Mouse (Mus musculus) myocyte (in vitro differentiated cells): ENCODE measurements at regions not wholly inside any gene's neighbourhood (a gene's known extent, or its start where the extent isn't known, plus 50 kb on each side); places are given as distances from the start of the nearest gene placed in this dataset.

Experiments
- H3K27me3 ChIP-seq: one replicate; pipeline ENCODE4 v1.6.1; 2011; ENCODE audit not compliant: control insufficient read depth, insufficient read depth, insufficient read length
- H3K36me3 ChIP-seq: one replicate; pipeline ENCODE4 v1.6.1; 2011; ENCODE audit not compliant: control insufficient read depth, insufficient read depth
- H3K4me2 ChIP-seq: one replicate; pipeline ENCODE4 v1.6.1; 2011; ENCODE audit warnings: low read depth, control low read depth
- H3K4me3 ChIP-seq: one replicate; pipeline ENCODE4 v1.5.1; 2011; ENCODE audit warnings: mild to moderate bottlenecking, control low read depth, moderate library complexity
- H3K79me2 ChIP-seq: one replicate; pipeline ENCODE4 v1.6.1; 2011; ENCODE audit not compliant: control insufficient read depth, insufficient read depth
- H3ac ChIP-seq: one replicate; pipeline ENCODE4 v1.6.1; 2011; ENCODE audit not compliant: control insufficient read depth, insufficient read length
- CEBPB ChIP-seq: IDR thresholded peaks from 2 replicates; pipeline ENCODE4 v1.6.1; 2011; ENCODE audit warnings: mild to moderate bottlenecking, moderate library complexity; ENCODE audit not compliant: poor library complexity, insufficient read depth, severe bottlenecking
- E2F4 ChIP-seq: IDR thresholded peaks from one replicate; pipeline ENCODE4 v1.6.1; 2011; ENCODE audit warnings: mild to moderate bottlenecking, control low read depth, moderate library complexity; ENCODE audit not compliant: insufficient read depth
- MAX ChIP-seq: IDR thresholded peaks from one replicate; pipeline ENCODE4 v1.6.1; 2011; ENCODE audit warnings: low read depth, mild to moderate bottlenecking, control low read depth
- MYOD1 ChIP-seq, 3 experiments: IDR thresholded peaks; one replicate each; pipeline ENCODE4 v1.6.1; 2011; ENCODE audit warnings: control low read depth in 2 of 3, low read depth in 2 of 3, mild to moderate bottlenecking in 2 of 3, moderate library complexity in 1 of 3; ENCODE audit not compliant: insufficient read length in 2 of 3, control insufficient read depth in 1 of 3
- MYOG ChIP-seq, 3 experiments: IDR thresholded peaks; one replicate each; pipeline ENCODE4 v1.6.1; 2011; ENCODE audit warnings: control low read depth in 2 of 3, low read depth in 2 of 3, mild to moderate bottlenecking in 2 of 3; ENCODE audit not compliant: insufficient read length in 2 of 3, control insufficient read depth in 1 of 3, insufficient read depth in 1 of 3
- POLR2A ChIP-seq: IDR thresholded peaks from one replicate; pipeline ENCODE4 v1.6.1; 2011; ENCODE audit warnings: low read depth, mild to moderate bottlenecking, control low read depth, moderate library complexity; ENCODE audit not compliant: insufficient read length
- POLR2AphosphoS2 ChIP-seq: IDR thresholded peaks from one replicate; pipeline ENCODE4 v1.6.1; 2011; ENCODE audit warnings: low read depth, control low read depth; ENCODE audit not compliant: insufficient read length
- REST ChIP-seq: IDR thresholded peaks from one replicate; pipeline ENCODE4 v1.6.1; 2011; ENCODE audit warnings: mild to moderate bottlenecking, control low read depth, moderate library complexity; ENCODE audit not compliant: insufficient read depth, insufficient read length
- SRF ChIP-seq: IDR thresholded peaks from one replicate; pipeline ENCODE4 v1.6.1; 2011; ENCODE audit warnings: low read depth; ENCODE audit not compliant: control insufficient read depth, insufficient read length
- TCF12 ChIP-seq: IDR thresholded peaks from one replicate; pipeline ENCODE4 v1.6.1; 2011; ENCODE audit warnings: mild to moderate bottlenecking, control low read depth; ENCODE audit not compliant: poor library complexity, insufficient read depth, severe bottlenecking
- TCF3 ChIP-seq: IDR thresholded peaks from one replicate; pipeline ENCODE4 v1.6.1; 2011; ENCODE audit warnings: low read depth, control low read depth; ENCODE audit not compliant: insufficient read length
- USF1 ChIP-seq: IDR thresholded peaks from one replicate; pipeline ENCODE4 v1.6.1; 2011; ENCODE audit warnings: low read depth, mild to moderate bottlenecking, control low read depth, moderate library complexity

DNA sequence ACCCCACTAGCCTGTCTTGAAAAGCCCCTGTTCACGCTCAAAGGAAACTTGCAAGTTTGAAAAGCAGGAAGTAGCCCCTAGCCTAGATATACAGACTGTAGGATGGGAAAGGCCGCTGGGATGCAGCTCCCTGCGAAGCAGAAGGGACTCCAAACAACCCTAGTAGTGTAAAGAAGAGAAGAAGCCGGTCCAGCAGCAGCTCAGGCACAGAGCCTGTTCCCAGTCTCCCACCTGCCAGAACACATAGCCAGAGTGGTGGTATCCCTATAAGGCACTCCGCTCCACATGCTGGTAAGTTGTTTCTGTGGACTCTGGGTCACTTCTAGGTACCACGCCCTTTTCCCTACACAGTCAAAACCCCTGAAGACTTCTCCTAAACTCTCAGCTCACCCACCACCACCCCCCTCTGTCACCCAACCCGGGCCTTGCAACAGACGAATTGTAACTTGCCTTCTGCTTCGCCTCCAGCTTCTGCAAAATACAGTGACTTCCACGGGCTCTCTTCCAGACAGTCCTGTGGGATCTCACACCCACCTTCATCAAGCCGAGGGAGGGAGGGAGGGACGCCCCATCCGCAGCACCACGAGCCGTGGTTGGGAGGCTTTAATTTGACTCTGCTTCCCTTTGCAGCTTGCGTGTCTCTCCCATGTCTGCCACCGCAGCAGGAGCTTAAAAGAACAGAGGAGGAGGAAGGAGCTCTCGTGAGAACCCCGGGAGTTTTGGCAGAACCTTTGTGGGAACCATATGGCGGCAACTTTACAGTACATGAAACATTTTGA lies 285.2 kb downstream of the Rwdd3 start:
- Histone ChIP-seq H3K4me2 (no peak overlapping the region), H3K79me2 (no peaks in the 10 kb centered on the region), H3K27me3 (no peaks in the 10 kb centered on the region), H3K36me3 (no peaks in the 10 kb centered on the region), H3K4me3 (no peak overlapping the region), H3ac (no peak overlapping the region)
- TF ChIP-seq MYOG (IDR thresholded peaks at IDR 0.05; ENCODE audit: control insufficient read depth in 1 of 3, insufficient read depth in 1 of 3, insufficient read length in 2 of 3, low read depth in 2 of 3) (no peak), REST (no peak), CEBPB (no peak)

DNA sequence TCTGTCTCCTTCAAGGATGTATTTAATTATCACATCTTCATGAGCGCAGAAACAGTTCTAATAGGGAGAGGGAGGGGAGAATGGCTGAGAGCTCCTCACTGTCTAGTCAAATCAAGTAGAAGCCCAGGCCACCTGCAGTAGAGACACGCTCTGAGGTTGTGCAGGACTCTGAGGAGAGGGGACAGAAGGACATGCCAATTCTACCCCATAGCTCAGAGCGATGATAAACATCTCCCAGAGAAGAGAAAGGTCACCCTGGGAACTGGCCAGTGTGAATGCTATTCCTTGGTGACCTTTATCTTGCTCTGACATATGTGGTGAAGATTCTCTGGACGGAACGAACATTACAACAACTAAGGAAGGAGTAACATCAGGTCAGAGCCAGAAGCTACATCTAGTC lies 286.1 kb downstream of the Rwdd3 start:
- no peaks in the 10 kb centered on the region for H3K79me2 ChIP-seq
- no peaks in the 10 kb centered on the region for H3K36me3 ChIP-seq
- no peaks in the 10 kb centered on the region for H3K27me3 ChIP-seq
- TF ChIP-seq MAX (no peak), CEBPB (no peak), MYOD1 (IDR thresholded peaks at IDR 0.05; ENCODE audit: control insufficient read depth in 1 of 3, insufficient read length in 2 of 3, low read depth in 2 of 3) (no peak), E2F4 (no peak), POLR2AphosphoS2 (no peak), MYOG (IDR thresholded peaks at IDR 0.05; ENCODE audit: control insufficient read depth in 1 of 3, insufficient read depth in 1 of 3, insufficient read length in 2 of 3, low read depth in 2 of 3) (no peak), SRF (no peak), REST (no peak), POLR2A (no peak), TCF3 (no peak), USF1 (no peak), TCF12 (no peak)
- no peak overlapping the region for H3K4me2 ChIP-seq
- H3K4me3 ChIP-seq, result no peak overlapping the region
- H3ac ChIP-seq, result no peak overlapping the region

GRCm38 (mm10) chr3:120884189-120884588 lies 287.3 kb downstream of the Rwdd3 start:
- Histone ChIP-seq H3K79me2 (no peaks in the 10 kb centered on the region), H3K27me3 (no peaks in the 10 kb centered on the region), H3K36me3 (no peaks in the 10 kb centered on the region), H3ac (no peak overlapping the region), H3K4me2 (no peak overlapping the region), H3K4me3 (no peak overlapping the region)
- TF ChIP-seq MYOG (IDR thresholded peaks at IDR 0.05; ENCODE audit: control insufficient read depth in 1 of 3, insufficient read depth in 1 of 3, insufficient read length in 2 of 3, low read depth in 2 of 3), result no peak
- TF ChIP-seq TCF3, result no peak
- no peak for TF ChIP-seq USF1
- no peak for TF ChIP-seq E2F4

DNA sequence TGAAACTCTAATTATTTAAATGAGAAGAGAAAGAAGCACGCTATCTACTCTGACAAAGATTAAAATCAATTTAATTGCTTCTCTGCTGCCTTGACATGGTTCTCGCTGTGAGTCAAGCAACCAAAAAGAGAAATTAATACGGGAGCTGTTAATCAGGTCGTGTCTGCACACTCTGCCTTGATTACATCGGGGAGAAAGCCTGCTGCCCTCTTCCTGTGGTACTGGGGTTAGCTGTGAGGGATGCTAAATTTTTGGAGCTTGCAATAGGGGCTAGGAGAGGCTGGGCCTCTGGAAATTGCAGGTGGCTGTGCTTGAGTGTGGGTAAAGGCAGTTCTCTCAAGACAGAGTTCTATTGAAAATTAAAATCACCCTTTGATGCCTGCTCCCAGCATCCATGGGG lies 287.8 kb downstream of the Rwdd3 start:
- Histone ChIP-seq H3K4me2 (no peak overlapping the region), H3K79me2 (no peaks in the 10 kb centered on the region), H3K27me3 (no peaks in the 10 kb centered on the region), H3K4me3 (no peak overlapping the region), H3ac (no peak overlapping the region), H3K36me3 (no peaks in the 10 kb centered on the region)
- TF ChIP-seq POLR2A, result no peak
- no peak for TF ChIP-seq REST
- TF ChIP-seq TCF12, result no peak
- no peak for TF ChIP-seq USF1
- no peak for TF ChIP-seq CEBPB
- TF ChIP-seq MAX, result no peak
- no peak for TF ChIP-seq E2F4
- no peak for TF ChIP-seq POLR2AphosphoS2
- TF ChIP-seq MYOD1 (IDR thresholded peaks at IDR 0.05; ENCODE audit: control insufficient read depth in 1 of 3, insufficient read length in 2 of 3, low read depth in 2 of 3), result no peak
- TF ChIP-seq SRF, result no peak
- TF ChIP-seq MYOG (IDR thresholded peaks at IDR 0.05; ENCODE audit: control insufficient read depth in 1 of 3, insufficient read depth in 1 of 3, insufficient read length in 2 of 3, low read depth in 2 of 3), result no peak
- TF ChIP-seq TCF3, result no peak

- Histone ChIP-seq H3ac (no peak overlapping the region), H3K4me3 (no peak overlapping the region), H3K36me3 (no peaks in the 10 kb centered on the region), H3K27me3 (no peaks in the 10 kb centered on the region), H3K79me2 (no peaks in the 10 kb centered on the region), H3K4me2 (no peak overlapping the region)
- TF ChIP-seq MYOG (IDR thresholded peaks at IDR 0.05; ENCODE audit: control insufficient read depth in 1 of 3, insufficient read depth in 1 of 3, insufficient read length in 2 of 3, low read depth in 2 of 3), result no peak
- no peak for TF ChIP-seq MYOD1 (IDR thresholded peaks at IDR 0.05; ENCODE audit: control insufficient read depth in 1 of 3, insufficient read length in 2 of 3, low read depth in 2 of 3)
- no peak for TF ChIP-seq POLR2AphosphoS2
- TF ChIP-seq POLR2A, result no peak
- no peak for TF ChIP-seq SRF
- no peak for TF ChIP-seq TCF12
- no peak for TF ChIP-seq USF1
- no peak for TF ChIP-seq TCF3
- TF ChIP-seq E2F4, result no peak
- TF ChIP-seq REST, result no peak
- TF ChIP-seq MAX, result no peak
These were observed 292.1 kb downstream of the Rwdd3 start for GRCm38 (mm10) chr3:120879409-120879808.
